8 mouse cellular contexts compared by ENCODE assay signal in genomic region chr2:101871179-101871578, GRCm38 (mm10). TPM values are rescaled to one million over a fixed set of nuclear protein-coding genes. Genes with fewer than 3 reads are reported as not detected.
DNase-seq lines count a peak whose midpoint lies in the region; ATAC-seq lines count a peak whose summit lies in the region.

No protein-coding gene starts in this region.

- H3K27ac ChIP-seq in heart, embryonic 13.5 days (replicated peaks) = no peak overlapping the region
- H3K27ac ChIP-seq in kidney, embryonic 16.5 days (ENCODE audit: low read length) = no peak overlapping the region
- no peak overlapping the region for H3K27ac ChIP-seq in stomach, embryonic 14.5 days (ENCODE audit: low read length)

- H3K27me3 ChIP-seq in heart, embryonic 13.5 days (replicated peaks) = peaks cover 3% of the 10 kb centered on the region; the same call in 1 of the 2 replicates
- H3K27me3 ChIP-seq in kidney, embryonic 16.5 days (ENCODE audit: insufficient read depth, low read length) = no peaks in the 10 kb centered on the region
- H3K27me3 ChIP-seq in stomach, embryonic 14.5 days (ENCODE audit: control insufficient read depth, insufficient read depth, low read length) = no peaks in the 10 kb centered on the region

- H3K36me3 ChIP-seq in heart, embryonic 13.5 days = no peaks in the 10 kb centered on the region
- H3K36me3 ChIP-seq in kidney, embryonic 16.5 days (ENCODE audit: insufficient read depth, low read length) = no peaks in the 10 kb centered on the region
- H3K36me3 ChIP-seq in stomach, embryonic 14.5 days (ENCODE audit: control insufficient read depth, insufficient read depth, low read length) = no peaks in the 10 kb centered on the region

- H3K4me3 ChIP-seq in heart, embryonic 13.5 days = peak overlapping the region; percentile 33
- no peak overlapping the region for H3K4me3 ChIP-seq in kidney, embryonic 16.5 days (ENCODE audit: low read length)
- H3K4me3 ChIP-seq in stomach, embryonic 14.5 days (ENCODE audit: low read depth, low read length) = no peak overlapping the region

- no peaks in the 10 kb centered on the region for H3K9me3 ChIP-seq in heart, embryonic 13.5 days
- H3K9me3 ChIP-seq in kidney, embryonic 16.5 days (ENCODE audit: low read length) = no peaks in the 10 kb centered on the region
- no peaks in the 10 kb centered on the region for H3K9me3 ChIP-seq in stomach, embryonic 14.5 days (ENCODE audit: control insufficient read depth, low read depth, low read length)

- peak overlapping the region; percentile 70 for H3K9ac ChIP-seq in heart, embryonic 13.5 days
- H3K9ac ChIP-seq in kidney, embryonic 16.5 days (replicated peaks; ENCODE audit: low read length) = 0 out of 2 replicates have a peak overlapping the region, but pooled peaks have one; percentile 35
- H3K9ac ChIP-seq in stomach, embryonic 14.5 days (replicated peaks; ENCODE audit: low read depth, low read length) = peak overlapping the region; percentile 33; the same call in 1 of the 2 replicates

- peak overlapping the region; percentile 62 for H3K4me2 ChIP-seq in heart, embryonic 13.5 days
- H3K4me2 ChIP-seq in kidney, embryonic 16.5 days (replicated peaks; ENCODE audit: low read depth, low read length) = peak overlapping the region; percentile 48
- 0 out of 2 replicates have a peak overlapping the region, but pooled peaks have one; percentile 21 for H3K4me2 ChIP-seq in stomach, embryonic 14.5 days (replicated peaks; ENCODE audit: low read depth, low read length)

- peak; percentile 75 for ATAC-seq in CD4-positive, CD25-positive, alpha-beta regulatory T cell, adult 4 months
- ATAC-seq in common myeloid progenitor, adult 5-6 weeks (replicated peaks; ENCODE audit: low read depth, poor library complexity, severe bottlenecking) = peak; percentile 85
- ATAC-seq in heart, embryonic 13.5 days (ENCODE audit: extremely low read depth, insufficient number of reproducible peaks, low FRiP score, low TSS enrichment) = no peak
- ATAC-seq in kidney, embryonic 16.5 days (ENCODE audit: low FRiP score, low TSS enrichment) = peak; percentile 70; the same call in 1 of the 2 replicates
- no peak for ATAC-seq in stomach, embryonic 14.5 days (ENCODE audit: insufficient number of reproducible peaks, insufficient read depth, low FRiP score, low read depth)

- DNase-seq in frontal cortex, postnatal 36 days (ENCODE audit: low spot score in 2 of 2) = peak; percentile 17 to 47
- no peak for DNase-seq in frontal cortex, postnatal 14 days (ENCODE audit: low spot score in 2 of 2)
- DNase-seq in lung, postnatal 14 days = peak; percentile 76

- WGBS in heart, embryonic 13.5 days = 24% methylated on average over 14 of the region's 14 CpGs
- 16% methylated on average over 14 of the region's 14 CpGs for WGBS in kidney, embryonic 16.5 days
- 23% methylated on average over 14 of the region's 14 CpGs for WGBS in stomach, embryonic 14.5 days

- H3K4me1 ChIP-seq in heart, embryonic 13.5 days = no peaks in the 10 kb centered on the region
- H3K4me1 ChIP-seq in kidney, embryonic 16.5 days (ENCODE audit: insufficient read depth, low read length) = no peaks in the 10 kb centered on the region
- no peaks in the 10 kb centered on the region for H3K4me1 ChIP-seq in stomach, embryonic 14.5 days (ENCODE audit: control insufficient read depth, insufficient read depth, low read length)

RNA-seq across cellular contexts. Expression of gene Prr5l, which starts 11.6 kb away (rescaled TPM):
- 1 to 10 TPM; 1.5 to 3.1 TPM for polyA plus RNA-seq in CD4-positive, CD25-positive, alpha-beta regulatory T cell, adult 4 months (2017; shearing (Covaris generic))
- 0.05 TPM in 2 replicates for total RNA-seq in common myeloid progenitor, adult 5-6 weeks (2017)
- polyA plus RNA-seq in heart, embryonic 13.5 days (2015; fragmentation: Nextera tagmentation; extraction: Ambion mirVana) = 8.9 and 11.1 TPM in 2 replicates
- polyA plus RNA-seq in kidney, embryonic 16.5 days (2015; fragmentation: Nextera tagmentation; extraction: Ambion mirVana) = 70.8 and 71.6 TPM in 2 replicates
- 8.2 and 10.5 TPM in 2 replicates for polyA plus RNA-seq in stomach, embryonic 14.5 days (2014; fragmentation: Nextera tagmentation; extraction: Ambion mirVana)

RNA-seq across cellular contexts. Expression of gene Commd9, which starts 14.9 kb away (rescaled TPM):
- 10 to 100 TPM; 27.8 to 37.1 TPM for polyA plus RNA-seq in CD4-positive, CD25-positive, alpha-beta regulatory T cell, adult 4 months (2017; shearing (Covaris generic))
- total RNA-seq in common myeloid progenitor, adult 5-6 weeks (2017) = 30.5 and 47.3 TPM in 2 replicates
- polyA plus RNA-seq in heart, embryonic 13.5 days (2015; fragmentation: Nextera tagmentation; extraction: Ambion mirVana) = 51.3 and 55.9 TPM in 2 replicates
- polyA plus RNA-seq in kidney, embryonic 16.5 days (2015; fragmentation: Nextera tagmentation; extraction: Ambion mirVana) = 65.3 and 72.6 TPM in 2 replicates
- polyA plus RNA-seq in stomach, embryonic 14.5 days (2014; fragmentation: Nextera tagmentation; extraction: Ambion mirVana) = 62.7 and 64.6 TPM in 2 replicates

Comparison
In these comparisons a context has a peak if more than half of its experiments do, and no peak if none do; other contexts are left out.
1. DNase-seq: peak in frontal cortex, postnatal 36 days (2 of 2) and lung, postnatal 14 days (single experiment); none in frontal cortex, postnatal 14 days (0 of 2).
2. ATAC-seq: peak in CD4-positive, CD25-positive, alpha-beta regulatory T cell, adult 4 months (single experiment), common myeloid progenitor, adult 5-6 weeks (single experiment) and kidney, embryonic 16.5 days (single experiment); none in heart, embryonic 13.5 days (single experiment) and stomach, embryonic 14.5 days (single experiment).
3. Peak in every context shown above with its lines, with median percentiles within 50 percentile points of each other: H3K4me2 ChIP-seq and H3K9ac ChIP-seq.